Mouse (Mus musculus): ENCODE results near the gene Def6.

DNA sequence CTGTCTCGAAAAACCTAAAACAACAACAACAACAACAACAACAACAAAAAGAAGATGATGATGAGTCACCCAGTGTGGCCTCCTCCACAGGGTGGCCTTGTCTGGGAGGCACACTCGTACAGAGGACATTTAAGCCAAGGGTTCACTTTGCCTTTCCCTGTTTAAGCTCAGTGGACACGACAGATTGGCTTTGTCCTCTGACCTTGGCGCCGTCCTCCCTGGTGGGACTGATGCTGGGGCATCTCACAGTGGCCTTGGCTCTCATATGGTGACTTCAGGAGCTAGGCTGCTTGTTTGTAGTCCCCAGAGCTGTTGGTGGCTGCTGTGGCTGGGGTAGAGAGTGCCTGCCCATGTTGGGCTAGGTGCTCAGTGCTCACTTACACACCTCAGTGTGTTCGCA is 36.6 kb downstream of the Def6 start:
- TF ChIP-seq CTCF (IDR thresholded peaks at IDR 0.05) (no peak), POLR2A (IDR thresholded peaks at IDR 0.05; ENCODE audit: insufficient read depth, low read depth, low read length) (no peak), EP300 (IDR thresholded peaks at IDR 0.05; ENCODE audit: insufficient read depth, low read depth, low read length) (no peak)
